Mouse (Mus musculus): ENCODE data around the gene Gm14401.
"Not testable (repeated sequence)": the region's sequence is repeated elsewhere in the genome, so short reads cannot be mapped to it uniquely, and the experiment has no call there.

GRCm38 (mm10) chr2:177129097-177129496, 55.0 kb downstream of the Gm14401 start:
- TF ChIP-seq POLR2A (IDR thresholded peaks at IDR 0.05; ENCODE audit: borderline replicate concordance, extremely low read depth, low read depth, low read length); CTCF (IDR thresholded peaks at IDR 0.05; ENCODE audit: insufficient read depth, low read length): not testable (repeated sequence)

All from lung, adult 2 months (tissue).